Mouse (Mus musculus): Measurements from ENCODE around the gene Rgp1. TPM values are rescaled to one million over a fixed set of nuclear protein-coding genes. Genes with fewer than 3 reads are reported as not detected.
"Not testable (repeated sequence)": the region's sequence is repeated elsewhere in the genome, so short reads cannot be mapped to it uniquely, and the experiment has no call there.

Gene Rgp1
- polyA plus RNA-seq, 1 experiment from 2014 or later, result 13.7 TPM

DNA sequence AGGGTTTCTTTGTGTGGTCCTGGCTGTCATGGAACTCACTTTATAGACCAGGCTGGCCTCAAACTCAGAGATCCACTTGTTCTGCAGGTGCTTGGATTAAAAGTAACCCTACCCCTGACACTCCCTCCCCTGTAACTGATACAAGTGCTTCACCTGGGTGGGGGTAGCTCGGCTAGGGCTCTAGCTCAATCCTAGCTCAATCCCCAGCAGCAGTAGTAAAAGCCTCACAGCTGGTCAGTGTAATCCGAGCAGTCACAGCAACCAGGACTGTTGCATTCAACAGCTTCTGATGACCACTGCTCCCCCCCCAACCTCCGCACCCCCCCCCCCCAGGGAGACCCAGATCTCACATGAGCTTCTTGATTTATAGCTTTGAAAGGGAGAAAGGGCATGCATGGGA lies 36.5 kb upstream of the Rgp1 start:
- no peak overlapping the region for H3K9ac ChIP-seq (replicated peaks; ENCODE audit: low read depth)
- no peak overlapping the region for H3K4me2 ChIP-seq (replicated peaks; ENCODE audit: low read depth, low read length)
- H3K4me3 ChIP-seq (ENCODE audit: low read depth, low read length), result no peak overlapping the region
- H3K9me3 ChIP-seq (ENCODE audit: low read length), result no peaks in the 10 kb centered on the region
- TF ChIP-seq EP300 (IDR thresholded peaks at IDR 0.05) (no peak), CTCF (IDR thresholded peaks at IDR 0.05) (no peak)
- H3K36me3 ChIP-seq (ENCODE audit: insufficient read depth, low read length), result peaks cover 93% of the 10 kb centered on the region
- no peak overlapping the region for H3K27ac ChIP-seq (ENCODE audit: low read length)
- WGBS, result 83% methylated on average over 3 of the region's 3 CpGs
- H3K27me3 ChIP-seq (replicated peaks; ENCODE audit: insufficient read depth, low read length), result no peaks in the 10 kb centered on the region
- no peak for ATAC-seq
- H3K4me1 ChIP-seq (ENCODE audit: insufficient read depth, low read depth, low read length), result no peaks in the 10 kb centered on the region
- no peak for DNase-seq (ENCODE audit: low spot score)

DNA sequence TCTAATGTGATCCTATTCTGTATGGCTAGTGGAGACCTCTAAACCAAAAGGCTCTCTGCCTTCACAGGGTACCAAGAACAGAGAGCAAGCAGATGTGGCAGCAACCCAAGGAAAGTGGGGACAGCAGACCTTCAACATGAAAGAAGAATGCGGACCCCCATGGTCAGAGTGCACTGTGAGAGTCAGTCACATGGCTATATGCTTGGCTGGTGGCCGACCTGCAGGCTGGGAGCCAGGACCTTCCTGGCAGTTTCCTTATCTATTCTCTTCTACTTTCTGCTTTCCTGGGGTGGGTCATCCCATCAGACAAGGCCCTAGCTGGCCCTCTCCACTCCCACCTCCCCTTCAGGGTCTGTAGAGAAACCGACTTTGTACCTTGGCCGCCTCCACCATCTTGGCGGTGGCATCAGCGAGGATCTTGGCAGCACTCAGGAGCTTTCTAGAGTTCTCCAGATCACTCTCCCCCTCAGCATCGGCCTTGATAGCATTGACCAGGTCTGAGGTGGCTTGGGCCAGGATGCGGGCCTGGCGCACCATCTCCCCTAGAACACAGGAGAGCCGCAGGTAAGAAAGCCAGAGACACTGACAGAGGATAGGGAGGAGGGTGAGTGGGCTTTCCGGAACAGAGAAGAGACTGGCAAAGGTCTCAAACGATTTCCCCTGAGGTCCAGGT lies 32.0 kb upstream of the Rgp1 start:
- 89% methylated on average over 12 of the region's 12 CpGs for WGBS

GRCm38 (mm10) chr4:43547160-43547559 lies 31.4 kb upstream of the Rgp1 start:
- no peaks in the 10 kb centered on the region for H3K27me3 ChIP-seq (replicated peaks; ENCODE audit: insufficient read depth, low read length)
- H3K9ac ChIP-seq (replicated peaks; ENCODE audit: low read depth), result no peak overlapping the region
- H3K4me3 ChIP-seq (ENCODE audit: low read depth, low read length), result no peak overlapping the region
- H3K4me1 ChIP-seq (ENCODE audit: insufficient read depth, low read depth, low read length), result no peaks in the 10 kb centered on the region
- H3K9me3 ChIP-seq (ENCODE audit: low read length), result no peaks in the 10 kb centered on the region
- TF ChIP-seq EP300 (IDR thresholded peaks at IDR 0.05), result no peak
- TF ChIP-seq CTCF (IDR thresholded peaks at IDR 0.05), result no peak
- ATAC-seq (no peak), DNase-seq (ENCODE audit: low spot score) (no peak)
- H3K36me3 ChIP-seq (ENCODE audit: insufficient read depth, low read length), result peaks cover 83% of the 10 kb centered on the region
- H3K4me2 ChIP-seq (replicated peaks; ENCODE audit: low read depth, low read length), result no peak overlapping the region
- 90% methylated on average over 8 of the region's 8 CpGs for WGBS
- H3K27ac ChIP-seq (ENCODE audit: low read length), result no peak overlapping the region

More for the DNA sequence above, 32.0 kb upstream of the Rgp1 start:
- H3K4me3 ChIP-seq (ENCODE audit: low read depth, low read length), result no peak overlapping the region
- H3K27ac ChIP-seq (ENCODE audit: low read length), result no peak overlapping the region
- H3K36me3 ChIP-seq (ENCODE audit: insufficient read depth, low read length), result peaks cover 86% of the 10 kb centered on the region
- no peak for DNase-seq (ENCODE audit: low spot score)
- no peak for ATAC-seq
- H3K9ac ChIP-seq (replicated peaks; ENCODE audit: low read depth), result no peak overlapping the region
- H3K4me1 ChIP-seq (ENCODE audit: insufficient read depth, low read depth, low read length), result no peaks in the 10 kb centered on the region
- no peaks in the 10 kb centered on the region for H3K9me3 ChIP-seq (ENCODE audit: low read length)
- no peak overlapping the region for H3K4me2 ChIP-seq (replicated peaks; ENCODE audit: low read depth, low read length)
- TF ChIP-seq EP300 (IDR thresholded peaks at IDR 0.05) (no peak), CTCF (IDR thresholded peaks at IDR 0.05) (no peak)
- no peaks in the 10 kb centered on the region for H3K27me3 ChIP-seq (replicated peaks; ENCODE audit: insufficient read depth, low read length)

- WGBS, result 93% methylated on average over 12 of the region's 12 CpGs
- H3K4me1 ChIP-seq (ENCODE audit: insufficient read depth, low read depth, low read length), result no peaks in the 10 kb centered on the region
- H3K9ac ChIP-seq (replicated peaks; ENCODE audit: low read depth), result no peak overlapping the region
- no peak for ATAC-seq
- H3K36me3 ChIP-seq (ENCODE audit: insufficient read depth, low read length), result peaks cover 84% of the 10 kb centered on the region
- no peak overlapping the region for H3K4me2 ChIP-seq (replicated peaks; ENCODE audit: low read depth, low read length)
- no peak for DNase-seq (ENCODE audit: low spot score)
- H3K27me3 ChIP-seq (replicated peaks; ENCODE audit: insufficient read depth, low read length), result no peaks in the 10 kb centered on the region
- no peak overlapping the region for H3K4me3 ChIP-seq (ENCODE audit: low read depth, low read length)
- TF ChIP-seq CTCF (IDR thresholded peaks at IDR 0.05) (no peak), EP300 (IDR thresholded peaks at IDR 0.05) (no peak)
- H3K27ac ChIP-seq (ENCODE audit: low read length), result no peak overlapping the region
- no peaks in the 10 kb centered on the region for H3K9me3 ChIP-seq (ENCODE audit: low read length)
These were observed 29.5 kb upstream of the Rgp1 start for GRCm38 (mm10) chr4:43549055-43549454.

DNA sequence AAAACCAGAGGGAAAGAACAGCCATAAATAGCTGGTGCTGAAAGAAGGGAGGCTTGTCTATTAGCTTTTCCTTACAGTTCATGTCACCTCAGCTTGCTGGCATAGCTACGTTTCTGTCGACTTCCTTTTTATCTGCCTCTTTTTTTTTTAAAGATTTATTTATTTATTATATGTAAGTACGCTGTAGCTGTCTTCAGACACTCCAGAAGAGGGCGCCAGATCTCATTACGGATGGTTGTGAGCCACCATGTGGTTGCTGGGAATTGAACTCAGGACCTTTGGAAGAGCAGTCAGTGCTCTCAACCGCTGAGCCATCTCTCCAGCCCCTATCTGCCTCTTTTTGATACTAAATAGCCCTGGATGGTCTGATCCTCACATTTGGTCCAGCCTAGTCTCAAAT lies 26.7 kb upstream of the Rgp1 start:
- 68% methylated on average over 6 of the region's 6 CpGs for WGBS
- peaks cover 79% of the 10 kb centered on the region for H3K36me3 ChIP-seq (ENCODE audit: insufficient read depth, low read length)
- TF ChIP-seq CTCF (IDR thresholded peaks at IDR 0.05), result peak; percentile 17; the same call in 1 of the 2 replicates

DNA sequence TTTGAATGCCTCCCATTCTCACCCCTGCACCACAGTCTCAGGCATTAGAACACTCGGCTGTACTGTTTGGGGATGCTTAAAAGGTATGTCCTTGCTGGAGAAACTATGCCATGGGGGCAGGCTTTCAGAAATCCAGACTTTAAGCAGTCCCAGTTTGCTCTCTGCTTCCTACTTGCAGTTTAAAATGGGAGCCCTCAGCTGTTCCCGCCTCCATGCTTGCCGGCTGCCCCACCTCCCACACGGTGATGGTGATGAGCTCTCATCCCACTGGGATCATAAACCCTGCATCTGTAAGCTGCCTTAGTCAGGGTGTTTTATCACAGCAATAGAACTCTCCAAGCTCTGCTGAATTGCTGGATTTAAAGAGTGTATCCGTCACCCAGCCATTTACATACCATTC lies 26.1 kb upstream of the Rgp1 start:
- Histone ChIP-seq H3K4me3 (ENCODE audit: low read depth, low read length) (no peak overlapping the region), H3K9me3 (ENCODE audit: low read length) (no peaks in the 10 kb centered on the region), H3K4me1 (ENCODE audit: insufficient read depth, low read depth, low read length) (peaks cover under 1% of the 10 kb centered on the region; the same call in 1 of the 2 replicates), H3K4me2 (replicated peaks; ENCODE audit: low read depth, low read length) (no peak overlapping the region), H3K36me3 (ENCODE audit: insufficient read depth, low read length) (peaks cover 73% of the 10 kb centered on the region), H3K27ac (ENCODE audit: low read length) (no peak overlapping the region), H3K9ac (replicated peaks; ENCODE audit: low read depth) (no peak overlapping the region), H3K27me3 (replicated peaks; ENCODE audit: insufficient read depth, low read length) (no peaks in the 10 kb centered on the region)
- WGBS, result 94% methylated on average over 5 of the region's 5 CpGs
- no peak for ATAC-seq
- DNase-seq (ENCODE audit: low spot score), result no peak
- TF ChIP-seq CTCF (IDR thresholded peaks at IDR 0.05) (no peak), EP300 (IDR thresholded peaks at IDR 0.05) (no peak)

More for the DNA sequence above, 26.7 kb upstream of the Rgp1 start:
- ATAC-seq; H3K9me3 ChIP-seq (ENCODE audit: low read length); H3K27me3 ChIP-seq (replicated peaks; ENCODE audit: insufficient read depth, low read length); H3K4me3 ChIP-seq (ENCODE audit: low read depth, low read length); DNase-seq (ENCODE audit: low spot score); H3K4me1 ChIP-seq (ENCODE audit: insufficient read depth, low read depth, low read length); H3K4me2 ChIP-seq (replicated peaks; ENCODE audit: low read depth, low read length); H3K27ac ChIP-seq (ENCODE audit: low read length); H3K9ac ChIP-seq (replicated peaks; ENCODE audit: low read depth): not testable (repeated sequence)
